Mouse (Mus musculus) C2C12 (cell line): ENCODE data around the gene Gnaq. TPM values are rescaled to one million over a fixed set of nuclear protein-coding genes. Genes with fewer than 3 reads are reported as not detected.

Experiments
- H3K27me3 ChIP-seq: one replicate; pipeline ENCODE4 v1.6.1; 2011; ENCODE audit not compliant: control insufficient read depth, insufficient read depth, insufficient read length
- H3K36me3 ChIP-seq: one replicate; pipeline ENCODE4 v1.6.1; 2011; ENCODE audit not compliant: control insufficient read depth, insufficient read depth
- H3K4me3 ChIP-seq: one replicate; pipeline ENCODE4 v1.5.1; 2011; ENCODE audit warnings: mild to moderate bottlenecking, control low read depth; ENCODE audit not compliant: poor library complexity, insufficient read depth, severe bottlenecking
- H3K79me2 ChIP-seq: one replicate; pipeline ENCODE4 v1.6.1; 2011; ENCODE audit not compliant: control insufficient read depth, insufficient read depth
- H3K79me3 ChIP-seq: one replicate; pipeline ENCODE4 v1.6.1; 2011; ENCODE audit warnings: low read depth, control low read depth
- H3ac ChIP-seq: one replicate; pipeline ENCODE3; 2011; ENCODE audit warnings: low read depth; ENCODE audit not compliant: control insufficient read depth, insufficient read length
- CEBPB ChIP-seq: IDR thresholded peaks from one replicate; pipeline ENCODE4 v1.6.1; 2011; ENCODE audit warnings: low read depth, mild to moderate bottlenecking, control low read depth, moderate library complexity
- CTCF ChIP-seq: IDR thresholded peaks from one replicate; pipeline ENCODE4 v1.5.1; 2011; ENCODE audit not compliant: control insufficient read depth, insufficient read depth, insufficient read length
- FOSL1 ChIP-seq: IDR thresholded peaks from one replicate; pipeline ENCODE4 v1.8.0; 2011; ENCODE audit warnings: mild to moderate bottlenecking, low read length; ENCODE audit not compliant: poor library complexity, insufficient read depth, severe bottlenecking
- MAX ChIP-seq: IDR thresholded peaks from one replicate; pipeline ENCODE4 v1.6.1; 2011; ENCODE audit warnings: mild to moderate bottlenecking, control low read depth
- MYOD1 ChIP-seq: IDR thresholded peaks from one replicate; pipeline ENCODE4 v1.6.1; 2011; ENCODE audit warnings: low read depth; ENCODE audit not compliant: control insufficient read depth, insufficient read length
- MYOG ChIP-seq: IDR thresholded peaks from one replicate; pipeline ENCODE4 v1.6.1; 2011; ENCODE audit not compliant: control insufficient read depth, insufficient read length; ENCODE audit errors: extremely low read depth
- USF1 ChIP-seq: IDR thresholded peaks from one replicate; pipeline ENCODE4 v1.6.1; 2011; ENCODE audit warnings: low read depth, mild to moderate bottlenecking, control low read depth, moderate library complexity
- polyA plus RNA-seq: library from polyadenylated mRNA; unstranded; fragments of >200 nt; fragmentation: generic; extraction: Trizol; gene quantifications from one replicate; pipeline ENCODE4 v1.2.1, GENCODE M21; 2012; ENCODE audit warnings: missing spikeins

Gene Gnaq
- polyA plus RNA-seq, 1 experiment: 9.5 TPM

- peaks cover 56% of the 10 kb centered on the region for H3K79me2 ChIP-seq
- peaks cover 13% of the 10 kb centered on the region for H3K79me3 ChIP-seq
- H3K4me3 ChIP-seq: no peak overlapping the region
- H3K27me3 ChIP-seq: no peaks in the 10 kb centered on the region
- no peak for TF ChIP-seq USF1
- no peak for TF ChIP-seq MYOG
- TF ChIP-seq MYOD1: no peak
- no peak for TF ChIP-seq MAX
- TF ChIP-seq CTCF: no peak
- TF ChIP-seq CEBPB: no peak
- TF ChIP-seq FOSL1: no peak
- H3K36me3 ChIP-seq: no peaks in the 10 kb centered on the region
- no peak overlapping the region for H3ac ChIP-seq
These were observed 44.6 kb downstream of the Gnaq start for GRCm38 (mm10) chr19:16177139-16177727.

- H3K79me2 ChIP-seq: peaks cover 79% of the 10 kb centered on the region
- TF ChIP-seq CEBPB (no peak), USF1 (no peak), MYOD1 (no peak), FOSL1 (no peak), MYOG (no peak), MAX (no peak), CTCF (no peak)
- H3K79me3 ChIP-seq: peaks cover 14% of the 10 kb centered on the region
- no peaks in the 10 kb centered on the region for H3K36me3 ChIP-seq
- H3K4me3 ChIP-seq: no peak overlapping the region
- H3ac ChIP-seq: no peak overlapping the region
- H3K27me3 ChIP-seq: no peaks in the 10 kb centered on the region
These were observed 48.6 kb downstream of the Gnaq start for GRCm38 (mm10) chr19:16181258-16181657.

- Histone ChIP-seq H3K27me3 (no peaks in the 10 kb centered on the region), H3K36me3 (no peaks in the 10 kb centered on the region), H3K79me3 (peaks cover 17% of the 10 kb centered on the region), H3K4me3 (no peak overlapping the region), H3K79me2 (peaks cover 84% of the 10 kb centered on the region), H3ac (no peak overlapping the region)
- no peak for TF ChIP-seq CTCF
- no peak for TF ChIP-seq MYOG
- no peak for TF ChIP-seq USF1
- TF ChIP-seq FOSL1: no peak
- no peak for TF ChIP-seq MAX
- no peak for TF ChIP-seq CEBPB
- TF ChIP-seq MYOD1: no peak
These were observed 49.3 kb downstream of the Gnaq start for GRCm38 (mm10) chr19:16181852-16182475.

GRCm38 (mm10) chr19:16183592-16184365 is 51.1 kb downstream of the Gnaq start:
- Histone ChIP-seq H3ac (no peak overlapping the region), H3K27me3 (no peaks in the 10 kb centered on the region), H3K79me2 (peaks cover 81% of the 10 kb centered on the region), H3K36me3 (no peaks in the 10 kb centered on the region), H3K79me3 (peaks cover 21% of the 10 kb centered on the region), H3K4me3 (no peak overlapping the region)
- TF ChIP-seq MYOD1: no peak
- no peak for TF ChIP-seq FOSL1
- TF ChIP-seq MYOG: no peak

GRCm38 (mm10) chr19:16186984-16187383 is 54.4 kb downstream of the Gnaq start:
- TF ChIP-seq MYOD1 (no peak), CTCF (no peak), CEBPB (no peak), FOSL1 (no peak), USF1 (no peak), MYOG (no peak), MAX (no peak)
- peaks cover 21% of the 10 kb centered on the region for H3K79me3 ChIP-seq
- no peaks in the 10 kb centered on the region for H3K27me3 ChIP-seq
- H3K4me3 ChIP-seq: no peak overlapping the region
- peaks cover 75% of the 10 kb centered on the region for H3K79me2 ChIP-seq
- no peak overlapping the region for H3ac ChIP-seq
- H3K36me3 ChIP-seq: no peaks in the 10 kb centered on the region

- H3K27me3 ChIP-seq: no peaks in the 10 kb centered on the region
- TF ChIP-seq USF1 (no peak), FOSL1 (no peak), CEBPB (no peak), CTCF (no peak), MYOD1 (no peak), MYOG (no peak), MAX (no peak)
- no peak overlapping the region for H3K4me3 ChIP-seq
- H3K79me2 ChIP-seq: peaks cover 66% of the 10 kb centered on the region
- no peak overlapping the region for H3ac ChIP-seq
- H3K36me3 ChIP-seq: no peaks in the 10 kb centered on the region
- H3K79me3 ChIP-seq: peaks cover 22% of the 10 kb centered on the region
These were observed 55.3 kb downstream of the Gnaq start for GRCm38 (mm10) chr19:16187952-16188351.
